Mouse (Mus musculus) cerebellum, adult 2 months (tissue): ENCODE data around the gene Trim54. TPM values are rescaled to one million over a fixed set of nuclear protein-coding genes. Genes with fewer than 3 reads are reported as not detected.

Experiments used
- DNase-seq, 2 experiments: peaks; one replicate each; pipeline ENCODE4 v3.0.0; 2021
- H3K27ac ChIP-seq: fragments of 200-500 bp; 2 replicates; pipeline ENCODE4 v1.5.1; 2012; ENCODE audit warnings: low read length, control low read depth, inconsistent platforms; ENCODE audit not compliant: insufficient read depth
- H3K27me3 ChIP-seq: fragments of 200-500 bp; 2 replicates; pipeline ENCODE4 v1.6.1; 2012; ENCODE audit warnings: inconsistent platforms, mild to moderate bottlenecking, low read length, moderate library complexity; ENCODE audit not compliant: control insufficient read depth, insufficient read depth
- H3K4me1 ChIP-seq: fragments of 200-500 bp; 2 replicates; pipeline ENCODE4 v1.6.1; 2011; ENCODE audit warnings: low read length; ENCODE audit not compliant: control insufficient read depth, insufficient read depth
- H3K4me3 ChIP-seq: fragments of 200-500 bp; replicated peaks from 2 replicates; pipeline ENCODE3; 2011; ENCODE audit warnings: mild to moderate bottlenecking, low read depth, low read length, control low read depth; ENCODE audit not compliant: insufficient read depth
- CTCF ChIP-seq: fragments of 200-500 bp; IDR thresholded peaks from 2 replicates; pipeline ENCODE4 v1.5.1; 2011; ENCODE audit warnings: low read depth, mild to moderate bottlenecking, control low read depth, low read length, moderate library complexity, borderline replicate concordance; ENCODE audit not compliant: insufficient read depth
- POLR2A ChIP-seq: fragments of 200-500 bp; IDR thresholded peaks from 2 replicates; pipeline ENCODE4 v1.6.1; 2011; ENCODE audit warnings: low read length, control low read depth, borderline replicate concordance; ENCODE audit not compliant: insufficient read depth
- WGBS: fragments of 180-500 bp; shearing (Covaris S2); methylation state at CpG from one replicate; pipeline ENCODE4 v1.1.7; 2018; 5-methylcytosine and 5-hydroxymethylcytosine counted together
- polyA plus RNA-seq: library from polyadenylated mRNA; depleted of rRNA; stranded (reverse); fragments of >200 nt; gene quantifications from 2 replicates; pipeline ENCODE4 v1.2.3, GENCODE M21; 2012

Gene Trim54
- polyA plus RNA-seq, 1 experiment, result not detected

GRCm38 (mm10) chr5:31094100-31094798, 22.3 kb upstream of the Trim54 start:
- 2% methylated on average over 29 of the region's 29 CpGs for WGBS
- peaks cover 6% of the 10 kb centered on the region; the same call in 1 of the 2 replicates for H3K27me3 ChIP-seq
- DNase-seq, result no peak
- TF ChIP-seq POLR2A, result no peak
- TF ChIP-seq CTCF, result no peak
- peaks cover 4% of the 10 kb centered on the region; the same call in 1 of the 2 replicates for H3K4me1 ChIP-seq
- no peak overlapping the region for H3K4me3 ChIP-seq
- no peak overlapping the region for H3K27ac ChIP-seq

GRCm38 (mm10) chr5:31094799-31095691, 21.5 kb upstream of the Trim54 start:
- no peak overlapping the region for H3K4me3 ChIP-seq
- H3K27ac ChIP-seq, result no peak overlapping the region
- H3K27me3 ChIP-seq, result peaks cover 6% of the 10 kb centered on the region; the same call in 1 of the 2 replicates
- peaks cover 4% of the 10 kb centered on the region; the same call in 1 of the 2 replicates for H3K4me1 ChIP-seq
- TF ChIP-seq CTCF (no peak), POLR2A (no peak)
- DNase-seq, result no peak
- under 1% methylated on average over 59 of the region's 59 CpGs for WGBS

- peaks cover 4% of the 10 kb centered on the region; the same call in 1 of the 2 replicates for H3K4me1 ChIP-seq
- DNase-seq, result no peak
- WGBS, result 30% methylated on average over 11 of the region's 11 CpGs
- no peak for TF ChIP-seq POLR2A
- TF ChIP-seq CTCF, result no peak
- no peak overlapping the region for H3K27ac ChIP-seq
- H3K27me3 ChIP-seq, result peaks cover 6% of the 10 kb centered on the region; the same call in 1 of the 2 replicates
- H3K4me3 ChIP-seq, result no peak overlapping the region
Observed at GRCm38 (mm10) chr5:31095711-31096480, 20.6 kb upstream of the Trim54 start.

GRCm38 (mm10) chr5:31105814-31106335, 10.6 kb upstream of the Trim54 start, which contains the start of gene Dnajc5g:
Gene Dnajc5g (plus strand): TSS chr5:31106285.
- no peak for TF ChIP-seq POLR2A
- no peak for TF ChIP-seq CTCF
- Histone ChIP-seq H3K27ac (no peak within 1 kb of the TSS), H3K27me3 (no peaks in the 10 kb centered on the region), H3K4me3 (no peak within 1 kb of the TSS), H3K4me1 (no peaks in the 10 kb centered on the region)
- WGBS, result 88% methylated on average over 9 of the region's 9 CpGs
- DNase-seq, result no peak

- Histone ChIP-seq H3K4me3 (no peak within 1 kb of the TSS), H3K27ac (no peak within 1 kb of the TSS), H3K27me3 (no peaks in the 10 kb centered on the region; the same call in 1 of the 2 replicates), H3K4me1 (no peaks in the 10 kb centered on the region)
- TF ChIP-seq POLR2A, result no peak
- TF ChIP-seq CTCF, result no peak
- no peak for DNase-seq
- WGBS, result 89% methylated on average over 18 of the region's 18 CpGs
Observed at GRCm38 (mm10) chr5:31108000-31108490, 8.5 kb upstream of the Trim54 start, which contains the start of gene Slc30a3. Gene Slc30a3 (minus strand): TSS chr5:31108237.

GRCm38 (mm10) chr5:31110781-31111180, 5.7 kb upstream of the Trim54 start:
- Histone ChIP-seq H3K4me1 (no peaks in the 10 kb centered on the region), H3K4me3 (no peak overlapping the region), H3K27ac (no peak overlapping the region), H3K27me3 (no peaks in the 10 kb centered on the region; the same call in 1 of the 2 replicates)
- no peak for TF ChIP-seq POLR2A
- TF ChIP-seq CTCF, result no peak
- DNase-seq, result no peak
- 27% methylated on average over 7 of the region's 7 CpGs for WGBS

- TF ChIP-seq POLR2A, result no peak
- Histone ChIP-seq H3K27me3 (no peaks in the 10 kb centered on the region; the same call in 1 of the 2 replicates), H3K27ac (no peak overlapping the region), H3K4me1 (no peaks in the 10 kb centered on the region), H3K4me3 (no peak overlapping the region)
- DNase-seq, result no peak
- WGBS, result 29% methylated on average over 10 of the region's 10 CpGs
Observed at GRCm38 (mm10) chr5:31116912-31117311, 400 bp downstream of the Trim54 start.
